Mouse (Mus musculus) v-Abl transformed pro-B cells (cell line): ENCODE data around the gene Efcab11.

Experiments used
- in situ Hi-C, 2 experiments: fragments of 400-800 bp; cut with MboI; formaldehyde crosslinking; loops; one replicate each; pipeline ENCODE4 v1.15.1; 2025; ENCODE audit not compliant: unreplicated experiment in 2 of 2

Efcab11 gene

DNA sequence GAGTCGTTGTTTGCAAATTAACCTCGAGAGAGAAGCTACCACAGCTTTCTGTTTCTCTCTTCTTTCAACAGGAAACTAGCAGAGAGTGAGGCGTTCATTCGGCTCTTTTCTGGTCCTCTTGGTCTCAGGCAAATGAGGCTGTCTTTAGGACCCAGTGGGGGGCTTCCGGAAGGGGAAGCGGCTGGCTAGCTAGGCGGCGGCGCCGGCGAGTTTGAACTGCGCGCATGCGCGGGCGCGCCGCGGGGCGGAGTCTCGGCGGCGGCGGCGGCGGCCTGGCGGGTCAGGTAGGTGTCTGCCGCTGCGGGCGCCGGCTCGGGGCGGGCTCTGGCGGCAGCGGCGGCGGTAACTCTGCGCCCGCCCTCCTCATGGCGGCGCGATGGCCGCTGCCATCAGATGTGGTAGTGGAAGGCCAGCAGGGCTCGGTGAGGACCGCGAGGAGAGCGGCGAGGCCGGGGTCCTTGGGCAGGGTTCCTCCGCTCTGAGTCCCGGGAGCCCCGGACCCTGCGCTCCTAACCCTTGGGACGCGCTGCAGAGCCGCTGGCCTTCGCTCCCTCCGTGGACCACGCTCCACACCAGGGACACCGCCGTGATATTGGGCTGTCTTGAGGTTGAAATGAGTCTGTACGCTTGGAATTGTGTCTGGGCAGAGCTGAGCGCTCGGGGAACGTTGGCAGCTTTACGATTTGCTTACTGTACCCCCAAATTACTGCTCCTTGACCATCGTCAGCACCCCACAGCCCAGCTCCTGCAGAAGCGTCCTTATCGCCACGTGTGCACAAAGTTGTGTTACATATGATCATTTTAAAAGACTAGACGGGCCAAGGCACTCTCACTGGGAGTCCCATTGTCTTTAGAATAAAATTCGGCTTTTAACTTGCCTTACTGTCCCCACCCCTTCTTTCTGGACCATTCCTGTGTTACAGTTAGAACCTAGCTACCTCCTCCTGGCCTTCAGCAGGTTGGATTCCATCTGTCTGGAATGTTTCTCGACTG is at the start of gene Efcab11, which contains the start of gene Tdp1:
Gene Efcab11 (minus strand): TSS at position 171 of the 993 bp plus-strand sequence.
Gene Tdp1 (plus strand): TSS at position 249 of the 993 bp plus-strand sequence.
- in situ Hi-C loops, result loop anchor here in 1 of 2 experiments (25.0 kb wide), 1 partner anchor 228 kb away; the partner anchor contains the start of gene Psmc1

DNA sequence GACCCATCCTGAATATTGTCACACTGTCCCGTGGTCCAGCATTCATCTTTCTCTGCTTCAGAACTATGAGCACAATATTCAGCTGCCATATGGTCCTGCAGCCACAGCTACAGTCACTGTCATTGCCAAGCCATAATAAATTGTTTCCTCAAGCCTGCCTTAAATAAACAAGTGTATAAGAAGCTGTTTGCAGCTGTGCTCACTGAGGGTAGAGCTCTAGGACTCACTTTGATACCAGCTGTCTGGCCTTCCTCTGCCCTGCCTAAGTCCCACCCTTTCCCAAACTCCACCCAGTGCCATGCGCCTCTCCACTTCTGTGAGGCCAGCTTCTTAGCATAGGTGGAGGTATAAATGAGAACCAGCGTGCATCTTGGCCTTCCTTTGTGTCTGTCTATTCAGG is 49.4 kb upstream of the Efcab11 start:
- in situ Hi-C loops, result no loop called here

DNA sequence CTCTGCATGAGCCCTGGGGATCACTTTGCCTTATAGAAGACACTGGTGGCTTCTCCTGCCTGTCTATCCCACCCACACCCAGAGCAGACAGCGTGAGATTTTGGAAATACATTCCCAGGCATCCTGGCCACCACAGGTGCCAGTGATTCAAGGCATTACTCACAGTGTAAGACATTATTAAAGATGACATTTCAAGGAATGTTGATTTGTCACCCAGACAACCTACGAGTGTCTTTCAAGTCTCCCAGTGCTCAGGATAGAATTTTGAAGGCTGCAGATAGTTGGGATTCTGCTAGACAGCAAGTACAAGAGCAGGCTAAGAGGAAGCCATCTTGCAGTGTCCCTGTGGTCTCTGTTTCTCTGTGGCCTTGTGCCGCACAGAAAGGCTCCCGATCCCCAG is 48.0 kb upstream of the Efcab11 start:
- in situ Hi-C loops, result no loop called here

DNA sequence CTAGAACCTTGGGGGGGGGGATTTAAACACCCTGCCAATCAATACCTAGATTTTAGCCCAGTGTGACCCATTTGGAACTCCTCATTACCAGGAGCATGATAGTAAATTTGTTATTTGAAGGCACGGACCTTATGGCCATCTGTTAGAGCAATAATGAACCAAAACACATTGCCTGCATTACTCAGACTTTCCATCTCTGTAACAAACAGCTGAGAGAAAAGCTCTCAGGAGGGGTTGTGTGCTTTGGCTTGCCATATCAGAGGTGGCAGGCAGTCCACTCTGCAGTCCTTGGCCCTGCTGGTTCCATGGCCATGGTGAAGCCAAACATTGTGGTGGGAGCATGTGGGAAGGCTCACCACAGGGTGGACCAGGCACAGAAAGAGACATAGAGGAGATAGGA is 44.9 kb upstream of the Efcab11 start:
- in situ Hi-C loops, result no loop called here

DNA sequence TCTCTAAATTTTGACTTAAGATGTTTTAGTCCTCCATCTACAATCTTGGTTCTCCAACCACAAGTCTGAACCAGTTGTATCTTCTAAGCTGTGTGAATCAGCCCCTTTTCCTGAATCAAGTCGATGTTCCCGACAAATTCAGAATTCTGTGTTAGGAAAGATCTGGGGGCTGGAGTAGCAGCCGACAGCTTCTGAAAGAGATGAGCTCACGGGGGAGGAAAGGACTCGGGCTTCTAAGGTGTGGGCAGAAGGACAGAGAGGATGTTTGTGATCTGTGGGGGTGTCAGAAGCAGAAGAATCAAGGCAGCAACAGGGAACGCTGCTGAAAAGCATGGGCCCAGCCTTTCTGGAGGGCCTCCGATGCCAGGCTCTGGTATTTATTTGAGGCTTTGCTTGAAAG is 44.1 kb upstream of the Efcab11 start:
- in situ Hi-C loops, result no loop called here

DNA sequence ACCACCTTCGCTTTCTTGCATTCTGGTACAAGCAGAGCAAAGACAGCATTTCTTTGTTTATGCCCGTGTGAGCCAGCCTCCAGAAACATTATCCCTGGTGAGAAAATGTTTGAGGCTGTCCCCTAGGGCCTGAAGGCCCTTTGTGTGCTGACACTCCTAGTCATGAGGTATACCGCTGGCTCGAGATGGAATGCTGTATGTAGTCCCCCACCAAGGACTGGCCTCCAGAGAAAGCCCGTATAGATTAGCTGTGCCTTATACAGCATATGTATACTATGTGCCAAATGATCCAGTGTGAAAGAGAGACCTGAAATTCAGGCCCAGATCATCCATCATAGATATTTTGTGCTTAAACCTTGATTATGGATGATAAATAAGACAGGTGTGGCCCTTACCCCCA is 39.5 kb upstream of the Efcab11 start:
- in situ Hi-C loops, result loop anchor here in 1 of 2 experiments (5.0 kb wide), 1 partner anchor 39 kb away; the partner anchor contains the start of gene Kcnk13

DNA sequence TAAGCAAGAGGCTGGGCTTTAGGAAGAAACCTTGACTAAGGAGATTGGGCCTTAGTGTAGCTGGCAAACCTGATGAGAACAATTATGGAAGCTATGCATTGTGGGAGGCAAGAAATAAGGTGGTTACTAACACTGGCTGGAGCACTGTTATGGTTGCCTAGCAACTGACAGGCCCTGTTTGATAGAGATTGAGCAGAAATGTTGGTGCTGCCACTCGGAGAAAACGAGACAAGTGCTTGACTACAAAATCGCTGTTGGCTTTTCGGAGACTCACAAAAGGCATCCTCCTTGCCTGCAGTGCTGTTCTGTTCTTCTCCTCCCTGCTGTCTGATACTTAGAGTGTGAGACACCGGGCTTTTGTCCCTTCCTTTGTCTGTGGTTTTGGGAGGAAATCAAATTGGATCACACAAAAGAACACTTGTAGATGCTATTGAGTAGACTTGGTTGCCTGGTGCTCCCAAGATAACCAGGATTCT is 38.9 kb upstream of the Efcab11 start:
- in situ Hi-C loops, result loop anchor here in 1 of 2 experiments (5.0 kb wide), 1 partner anchor 39 kb away; the partner anchor contains the start of gene Kcnk13

DNA sequence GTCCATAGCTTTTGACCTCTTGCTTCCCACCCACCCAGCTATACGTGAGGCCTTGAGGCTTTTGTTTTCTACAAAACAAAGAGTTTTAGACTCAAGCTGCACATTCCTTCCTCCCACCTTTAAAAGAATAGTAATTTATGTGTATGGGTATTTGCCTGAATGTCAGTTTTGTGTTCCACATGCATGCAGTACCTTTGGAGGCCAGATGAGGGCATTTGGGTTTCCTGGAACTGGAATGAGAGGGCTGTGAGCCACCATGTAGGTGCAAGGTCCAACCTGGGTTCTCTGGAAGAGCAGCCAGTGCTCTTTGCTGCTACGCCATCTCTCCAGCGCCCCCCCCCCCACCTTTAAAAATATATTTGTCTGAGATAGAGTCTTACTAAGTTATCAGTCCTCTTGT is 36.8 kb upstream of the Efcab11 start:
- in situ Hi-C loops, result loop anchor here in 1 of 2 experiments (5.0 kb wide), 1 partner anchor 41 kb away; the partner anchor contains the start of gene Kcnk13

DNA sequence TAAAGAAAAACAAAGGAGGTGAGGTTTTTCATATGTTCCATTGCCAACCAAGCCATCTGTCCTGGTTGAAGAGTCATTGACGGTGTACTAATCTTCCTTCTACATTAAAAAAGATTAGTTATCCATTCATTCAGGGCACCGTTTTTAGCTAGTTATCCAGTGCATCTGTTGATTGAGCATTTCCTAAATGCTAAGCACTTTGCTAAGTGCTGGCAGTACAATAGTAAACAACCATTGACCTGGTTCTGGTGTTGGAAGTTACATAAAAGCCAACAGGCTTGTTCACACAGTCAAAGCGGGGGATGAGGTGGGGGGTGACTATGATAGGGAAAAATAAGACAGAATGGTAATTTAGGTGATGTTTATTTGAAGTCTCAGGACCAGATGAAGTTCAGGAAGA is 35.4 kb upstream of the Efcab11 start:
- in situ Hi-C loops, result loop anchor here in 1 of 2 experiments (5.0 kb wide), 1 partner anchor 43 kb away; the partner anchor contains the start of gene Kcnk13

DNA sequence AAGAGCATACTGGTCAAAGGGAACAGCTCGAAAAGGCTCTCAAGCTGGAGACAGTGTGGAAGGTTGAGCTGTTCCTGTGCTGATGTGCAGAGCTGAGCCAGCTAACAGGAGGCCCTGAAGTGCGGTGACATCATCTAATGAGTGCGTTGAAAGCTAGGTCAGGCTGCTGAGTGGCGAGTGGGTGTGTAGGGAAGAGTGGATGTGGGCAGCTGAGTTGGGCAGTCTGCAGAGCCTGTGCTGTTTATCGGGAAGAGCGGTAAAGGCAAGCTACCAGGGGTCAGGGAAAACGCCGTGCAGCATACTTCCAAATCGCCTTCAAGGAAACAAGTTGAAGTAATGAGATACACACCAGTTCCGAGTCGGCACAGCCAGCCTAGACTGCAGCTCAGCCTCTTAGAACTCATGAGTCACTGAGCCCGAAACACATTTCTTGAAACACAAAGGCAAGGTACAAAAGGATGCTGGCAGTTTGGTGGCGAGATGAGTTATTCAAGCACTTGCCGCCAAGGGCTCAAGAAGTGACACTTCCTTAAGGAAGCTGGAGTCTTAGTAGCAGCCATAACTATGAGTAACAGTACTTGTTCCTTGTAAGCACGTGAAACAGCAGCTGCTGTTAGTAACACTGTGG is 33.7 kb upstream of the Efcab11 start:
- in situ Hi-C loops, result no loop called here

DNA sequence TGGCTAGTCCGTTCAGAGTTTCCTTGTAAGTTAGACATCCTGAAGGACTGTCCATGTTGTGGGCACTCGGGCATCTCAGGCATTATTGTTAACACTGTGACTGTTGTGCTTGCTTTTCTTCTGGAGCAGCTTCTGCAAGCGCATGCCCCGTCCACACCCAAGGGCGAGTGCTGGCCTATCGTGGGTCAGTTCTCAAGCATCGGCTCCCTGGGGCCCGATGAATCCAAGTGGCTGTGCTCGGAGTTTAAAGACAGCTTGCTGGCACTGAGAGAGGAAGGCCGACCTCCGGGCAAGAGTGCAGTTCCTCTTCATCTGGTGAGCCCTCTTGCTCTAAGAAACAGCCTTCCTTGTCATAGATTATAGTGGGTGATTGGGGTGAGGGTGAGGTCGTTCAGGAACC is 27.2 kb upstream of the Efcab11 start:
- in situ Hi-C loops, result no loop called here

DNA sequence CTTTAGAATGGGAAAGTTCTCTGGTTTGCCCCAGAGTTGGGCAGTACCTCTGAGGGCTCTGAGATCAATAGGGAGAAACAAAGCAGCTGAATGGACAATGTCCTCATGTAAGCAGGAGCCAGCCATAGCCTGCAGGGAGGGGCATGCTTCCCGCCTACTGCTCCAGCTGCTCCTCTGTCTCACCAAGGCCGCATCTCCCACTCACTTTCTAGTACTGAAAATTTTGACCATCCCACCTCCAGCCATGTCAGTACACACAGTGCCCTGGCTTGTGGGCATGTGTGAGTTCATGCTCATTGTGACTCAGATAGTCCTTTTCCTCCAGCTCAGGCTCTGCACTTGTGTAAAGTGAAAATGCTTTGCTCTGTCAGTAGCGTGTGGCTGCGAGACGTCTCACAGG is 20.3 kb upstream of the Efcab11 start:
- in situ Hi-C loops, result loop anchor here in 1 of 2 experiments (10.0 kb wide), 1 partner anchor 200 kb away; no protein-coding TSS in a partner anchor

DNA sequence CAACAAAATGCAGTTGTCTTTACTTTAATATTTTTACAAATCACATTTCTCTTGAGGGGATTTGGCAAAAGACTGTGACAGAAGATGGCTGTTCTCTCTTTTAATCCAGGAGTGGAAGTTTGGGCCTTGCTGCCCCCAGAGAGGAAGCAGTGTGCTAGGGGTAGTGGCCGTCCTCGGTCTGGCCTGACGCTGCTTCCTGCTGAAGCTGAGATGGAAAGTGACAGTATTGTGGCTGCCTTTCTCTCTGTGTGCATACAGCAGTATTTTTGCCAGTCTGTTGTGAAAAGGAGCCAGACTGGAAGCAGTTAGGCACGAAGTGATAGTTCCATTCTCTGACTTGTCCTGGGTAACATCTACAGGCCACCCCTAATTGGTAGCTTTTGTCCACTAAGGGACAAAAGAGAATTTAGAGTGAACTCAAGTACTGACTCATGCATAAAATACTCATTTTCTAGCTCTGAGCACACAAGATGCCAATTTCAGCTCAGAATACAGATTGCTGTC is 18.7 kb upstream of the Efcab11 start:
- in situ Hi-C loops, result loop anchor here in 1 of 2 experiments (10.0 kb wide), 1 partner anchor 202 kb away; no protein-coding TSS in a partner anchor

DNA sequence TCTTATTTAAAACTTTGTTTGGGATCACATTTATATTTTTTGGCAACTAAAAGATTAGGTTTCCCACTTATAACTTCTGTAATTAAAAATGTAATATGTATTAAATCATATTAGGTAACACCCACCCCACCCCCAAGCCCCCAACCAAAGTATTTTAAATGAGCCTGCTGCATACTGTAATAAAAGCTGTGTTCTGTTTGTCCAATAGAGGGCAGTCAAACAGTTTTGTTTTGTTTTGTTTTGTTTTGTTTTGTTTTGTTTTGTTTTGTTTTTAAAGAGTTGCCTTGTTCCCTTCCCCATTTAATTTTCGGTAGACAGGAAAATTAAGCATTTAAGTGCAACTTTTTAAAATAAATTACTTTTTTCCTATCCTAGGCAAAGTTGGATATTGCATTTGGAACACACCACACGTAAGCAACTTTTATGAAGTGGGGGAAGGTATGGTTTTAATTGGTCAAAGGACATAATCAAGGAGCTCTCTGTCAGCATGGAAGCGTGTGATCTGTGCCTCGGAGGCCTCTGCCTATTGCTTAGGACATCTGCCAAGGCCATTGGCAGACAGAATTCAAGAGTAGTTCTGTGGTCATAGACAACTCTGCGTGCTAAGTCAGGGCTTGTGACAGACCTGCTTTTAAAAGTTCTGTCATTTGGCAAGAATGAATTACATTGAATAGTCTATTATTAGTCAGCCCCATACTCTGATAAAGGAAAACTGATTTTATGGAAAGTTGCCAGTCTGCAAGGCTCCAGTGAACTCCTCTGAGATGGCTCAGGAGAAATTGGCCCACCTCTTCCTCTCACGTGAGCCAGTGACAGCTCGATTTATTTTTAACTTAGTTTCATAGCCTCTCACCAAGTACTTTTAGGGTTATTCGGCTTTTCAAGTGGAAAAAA is 18.0 kb upstream of the Efcab11 start:
- in situ Hi-C loops, result loop anchor here in 1 of 2 experiments (10.0 kb wide), 1 partner anchor 203 kb away; no protein-coding TSS in a partner anchor

DNA sequence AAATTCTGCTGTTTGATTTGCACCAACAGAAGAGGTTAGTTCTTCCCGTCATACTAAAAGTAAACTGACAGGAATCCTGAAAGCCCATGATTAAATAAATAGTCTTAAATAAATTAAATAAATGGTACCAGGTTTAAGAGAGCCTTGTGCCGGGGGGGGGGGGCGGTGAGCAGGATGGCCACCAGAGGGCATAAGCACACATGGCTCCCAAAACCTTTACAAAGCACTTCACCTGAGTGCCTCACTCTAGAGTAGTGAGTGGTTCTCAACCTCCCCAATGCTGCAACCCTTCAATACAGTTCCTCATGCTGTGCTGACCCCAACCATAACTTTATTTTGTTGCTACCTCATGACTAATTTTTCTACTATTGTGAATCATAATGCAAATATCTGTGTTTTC is 15.8 kb upstream of the Efcab11 start:
- in situ Hi-C loops, result loop anchor here (5.0 to 25.0 kb wide), 3 partner anchors 62 to 212 kb away; partner anchors contain the start of genes Kcnk13 (in 1 of the 2) and Psmc1 (in 1 of the 2)

DNA sequence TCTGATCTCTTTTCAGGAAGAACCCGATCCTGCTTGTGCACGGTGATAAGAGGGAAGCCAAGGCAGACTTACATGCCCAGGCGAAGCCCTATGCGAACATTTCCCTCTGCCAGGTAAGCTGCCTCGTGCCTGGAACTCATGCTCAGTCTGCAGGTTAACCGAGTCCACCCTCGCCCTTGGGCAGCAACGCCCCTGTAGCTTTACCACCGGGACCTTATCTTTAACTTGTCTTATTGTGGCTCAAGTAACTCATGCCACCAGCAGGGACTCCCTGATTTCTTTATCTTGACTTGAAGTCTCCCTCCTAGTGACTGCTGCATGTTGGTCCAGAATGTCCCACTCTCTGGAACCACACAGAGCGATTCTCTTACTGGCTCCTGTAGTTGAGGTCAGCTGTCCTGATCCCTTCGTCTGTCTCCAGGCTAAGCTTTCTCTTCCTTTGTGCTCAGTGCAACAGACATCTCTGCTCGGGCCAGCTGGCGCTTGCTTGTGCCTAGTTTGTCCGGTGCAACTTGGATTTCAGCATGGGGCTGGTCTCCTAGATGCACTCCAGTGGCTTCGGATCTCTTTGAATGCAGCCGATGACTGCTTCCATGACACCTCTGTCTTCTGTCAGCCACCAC is 14.1 kb upstream of the Efcab11 start:
- in situ Hi-C loops, result loop anchor here in 1 of 2 experiments (5.0 to 25.0 kb wide), 2 partner anchors 64 to 214 kb away; partner anchors contain the start of genes Kcnk13 and Psmc1

DNA sequence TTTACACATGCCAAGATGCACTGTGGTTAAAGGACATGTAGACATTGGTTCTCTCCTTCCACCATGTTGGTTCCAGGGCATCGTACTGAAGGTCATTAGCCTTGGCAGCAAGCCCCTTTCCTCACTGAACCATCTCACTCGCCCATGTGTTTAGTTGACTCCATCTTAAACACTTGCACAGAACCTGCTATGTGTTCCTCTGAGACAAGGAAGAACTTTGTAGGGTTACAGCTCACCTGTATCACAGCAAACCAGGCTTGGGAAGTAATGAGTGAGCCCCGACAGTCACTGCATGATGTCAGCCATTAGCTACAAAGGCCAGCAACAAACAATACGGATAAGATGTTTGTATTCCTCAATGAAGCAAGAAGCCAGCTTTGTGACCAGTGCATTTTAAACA is 13.6 kb upstream of the Efcab11 start:
- in situ Hi-C loops, result loop anchor here in 1 of 2 experiments (5.0 to 25.0 kb wide), 2 partner anchors 64 to 214 kb away; partner anchors contain the start of genes Kcnk13 and Psmc1

DNA sequence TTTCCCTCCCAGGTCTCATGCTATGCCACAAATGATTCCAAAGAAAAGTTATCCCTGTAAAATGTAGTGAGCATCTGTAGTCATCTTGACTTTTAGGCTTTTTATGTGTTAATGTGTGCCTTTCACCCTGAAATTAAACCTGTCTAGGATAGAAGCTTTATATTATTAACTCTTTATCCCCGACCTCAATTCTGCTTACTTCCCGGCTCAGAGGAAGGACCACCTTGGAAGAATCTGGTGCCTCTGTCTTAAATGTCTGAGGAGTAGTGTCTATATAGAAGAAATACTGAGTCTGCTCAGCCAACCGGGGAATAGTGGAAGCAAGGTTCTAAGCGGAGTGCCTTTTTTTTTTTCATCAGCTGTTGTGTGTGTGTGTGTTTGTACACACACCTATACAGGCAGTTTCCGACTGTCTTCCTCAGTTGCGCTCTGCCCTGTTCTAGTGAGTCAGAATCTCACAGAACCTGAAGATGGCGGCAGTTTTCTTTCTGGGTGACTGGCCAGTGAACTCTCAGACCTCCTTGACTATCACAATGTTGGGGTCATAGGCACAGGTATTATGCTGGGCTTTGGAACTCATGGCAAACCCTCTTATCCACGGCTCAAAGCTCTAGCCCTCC is 1.2 kb upstream of the Efcab11 start:
- in situ Hi-C loops, result loop anchor here in 1 of 2 experiments (25.0 kb wide), 1 partner anchor 227 kb away; the partner anchor contains the start of gene Psmc1
